Mouse (Mus musculus) inflammation-experienced regulatory T-cells (primary cell): ENCODE measurements around the gene 2300003K06Rik. TPM values are rescaled to one million over a fixed set of nuclear protein-coding genes. Genes with fewer than 3 reads are reported as not detected.

Experiments
- polyA plus RNA-seq, 2 experiments: library from polyadenylated mRNA; unstranded; fragments of 100-300 nt; shearing (Covaris generic); gene quantifications; one replicate each; pipeline ENCODE4 v1.2.1; 2017

2300003K06Rik gene
- not detected for polyA plus RNA-seq

GRCm38 (mm10) chr11:99837966-99838365 is at the start of gene 2300003K06Rik:
TSS of gene 2300003K06Rik (minus strand) at chr11:99838066.

GRCm38 (mm10) chr11:99878887-99879286 is 41.0 kb upstream of the 2300003K06Rik start, which contains the start of gene Gm11567:
TSS of gene Gm11567 (plus strand) at chr11:99879187.

GRCm38 (mm10) chr11:99873089-99873488 is 35.2 kb upstream of the 2300003K06Rik start, which contains the start of gene Krtap9-1:
TSS of gene Krtap9-1 (plus strand) at chr11:99873389.

GRCm38 (mm10) chr11:99864176-99864575 is 26.3 kb upstream of the 2300003K06Rik start, which contains the start of gene Gm11559:
TSS of gene Gm11559 (plus strand) at chr11:99864476.

GRCm38 (mm10) chr11:99857617-99858016 is 19.8 kb upstream of the 2300003K06Rik start, which contains the start of gene Gm11568:
TSS of gene Gm11568 (plus strand) at chr11:99857917.

GRCm38 (mm10) chr11:99851508-99851907 is 13.6 kb upstream of the 2300003K06Rik start, which contains the start of gene Krtap4-16:
TSS of gene Krtap4-16 (minus strand) at chr11:99851608.

GRCm38 (mm10) chr11:99815566-99815965 is 22.3 kb downstream of the 2300003K06Rik start, which contains the start of gene Gm11564:
TSS of gene Gm11564 (minus strand) at chr11:99815666.

GRCm38 (mm10) chr11:99809792-99810191 is 28.1 kb downstream of the 2300003K06Rik start, which contains the start of gene Krtap4-13:
TSS of gene Krtap4-13 (minus strand) at chr11:99809892.

GRCm38 (mm10) chr11:99804346-99804745 is 33.5 kb downstream of the 2300003K06Rik start, which contains the start of gene Gm11554:
TSS of gene Gm11554 (minus strand) at chr11:99804446.

GRCm38 (mm10) chr11:99798832-99799231 is 39.0 kb downstream of the 2300003K06Rik start, which contains the start of gene Gm11569:
TSS of gene Gm11569 (minus strand) at chr11:99798932.

GRCm38 (mm10) chr11:99793367-99793766 is 44.5 kb downstream of the 2300003K06Rik start, which contains the start of gene Gm11596:
TSS of gene Gm11596 (minus strand) at chr11:99793467.

Other genes with a start within 250 kb of the 2300003K06Rik start
- gene Krtap1-3, start 246.7 kb downstream of the 2300003K06Rik start, polyA plus RNA-seq = not detected
- gene Krtap9-3, start 240.0 kb downstream of the 2300003K06Rik start, polyA plus RNA-seq = under 1 TPM in 1 of 2 experiments, not detected in 1; 0.31 TPM
- gene Gm11938, start 234.8 kb downstream of the 2300003K06Rik start, polyA plus RNA-seq = not detected
- not detected for gene Gm11937, start 227.9 kb downstream of the 2300003K06Rik start, polyA plus RNA-seq
- gene Krtap2-4, start 223.2 kb downstream of the 2300003K06Rik start, polyA plus RNA-seq = not detected
- not detected for gene Gm11562, start 217.6 kb downstream of the 2300003K06Rik start, polyA plus RNA-seq
- gene Krtap4-1, start 209.8 kb downstream of the 2300003K06Rik start, polyA plus RNA-seq = under 1 TPM in 1 of 2 experiments, not detected in 1; 0.20 TPM
- gene Krtap4-2, start 203.0 kb downstream of the 2300003K06Rik start, polyA plus RNA-seq = not detected
- under 1 TPM in 1 of 2 experiments, not detected in 1; 0.16 TPM for gene Krtap4-7, start 194.0 kb downstream of the 2300003K06Rik start, polyA plus RNA-seq
- not detected for gene Gm11555, start 187.8 kb downstream of the 2300003K06Rik start, polyA plus RNA-seq
- not detected for gene Gm11563, start 179.1 kb downstream of the 2300003K06Rik start, polyA plus RNA-seq
- not detected for gene Krtap4-6, start 172.1 kb downstream of the 2300003K06Rik start, polyA plus RNA-seq
- gene Gm14190, start 147.3 kb downstream of the 2300003K06Rik start, polyA plus RNA-seq = not detected
- gene Gm14180, start 103.8 kb downstream of the 2300003K06Rik start, polyA plus RNA-seq = not detected
- gene Gm11595, start 65.2 kb downstream of the 2300003K06Rik start, polyA plus RNA-seq = not detected
- gene Krtap4-8, start 57.4 kb downstream of the 2300003K06Rik start, polyA plus RNA-seq = under 1 TPM in 1 of 2 experiments, not detected in 1; 0.24 TPM
- gene Krtap4-9, start 52.9 kb downstream of the 2300003K06Rik start, polyA plus RNA-seq = under 1 TPM in 1 of 2 experiments, not detected in 1; 0.28 TPM
- not detected for gene Gm11596, start 44.6 kb downstream of the 2300003K06Rik start, polyA plus RNA-seq
- not detected for gene Gm11569, start 39.1 kb downstream of the 2300003K06Rik start, polyA plus RNA-seq
- gene Gm11554, start 33.6 kb downstream of the 2300003K06Rik start, polyA plus RNA-seq = not detected
- not detected for gene Krtap4-13, start 28.2 kb downstream of the 2300003K06Rik start, polyA plus RNA-seq
- gene Gm11564, start 22.4 kb downstream of the 2300003K06Rik start, polyA plus RNA-seq = not detected
- under 1 TPM in 1 of 2 experiments, not detected in 1; 0.60 TPM for gene Krtap4-16, start 13.5 kb upstream of the 2300003K06Rik start, polyA plus RNA-seq
- gene Gm11568, start 19.9 kb upstream of the 2300003K06Rik start, polyA plus RNA-seq = not detected
- not detected for gene Gm11559, start 26.4 kb upstream of the 2300003K06Rik start, polyA plus RNA-seq
- not detected for gene Krtap9-1, start 35.3 kb upstream of the 2300003K06Rik start, polyA plus RNA-seq
- not detected for gene Gm11567, start 41.1 kb upstream of the 2300003K06Rik start, polyA plus RNA-seq
- not detected for gene Krtap31-1, start 69.9 kb upstream of the 2300003K06Rik start, polyA plus RNA-seq
- not detected for gene Gm11565, start 76.7 kb upstream of the 2300003K06Rik start, polyA plus RNA-seq
- not detected for gene Krtap31-2, start 98.2 kb upstream of the 2300003K06Rik start, polyA plus RNA-seq
- not detected for gene Krtap9-5, start 110.4 kb upstream of the 2300003K06Rik start, polyA plus RNA-seq
- not detected for gene Krtap29-1, start 141.0 kb upstream of the 2300003K06Rik start, polyA plus RNA-seq
- gene Krtap16-1, start 148.5 kb upstream of the 2300003K06Rik start, polyA plus RNA-seq = not detected
- not detected for gene Krtap17-1, start 155.9 kb upstream of the 2300003K06Rik start, polyA plus RNA-seq
- gene Krt33a, start 178.1 kb upstream of the 2300003K06Rik start, polyA plus RNA-seq = not detected
- gene Krt33b, start 191.8 kb upstream of the 2300003K06Rik start, polyA plus RNA-seq = not detected
- gene Krt34, start 203.5 kb upstream of the 2300003K06Rik start, polyA plus RNA-seq = under 1 TPM in 1 of 2 experiments, not detected in 1; 0.92 TPM
- gene Krt31, start 212.5 kb upstream of the 2300003K06Rik start, polyA plus RNA-seq = under 1 TPM; 0.19 to 0.24 TPM